Mouse (Mus musculus): ENCODE data around the gene Pdzd3. TPM values are rescaled to one million over a fixed set of nuclear protein-coding genes. Genes with fewer than 3 reads are reported as not detected.

Gene Pdzd3
- polyA plus RNA-seq, 1 experiment from 2014 or later: not detected

DNA sequence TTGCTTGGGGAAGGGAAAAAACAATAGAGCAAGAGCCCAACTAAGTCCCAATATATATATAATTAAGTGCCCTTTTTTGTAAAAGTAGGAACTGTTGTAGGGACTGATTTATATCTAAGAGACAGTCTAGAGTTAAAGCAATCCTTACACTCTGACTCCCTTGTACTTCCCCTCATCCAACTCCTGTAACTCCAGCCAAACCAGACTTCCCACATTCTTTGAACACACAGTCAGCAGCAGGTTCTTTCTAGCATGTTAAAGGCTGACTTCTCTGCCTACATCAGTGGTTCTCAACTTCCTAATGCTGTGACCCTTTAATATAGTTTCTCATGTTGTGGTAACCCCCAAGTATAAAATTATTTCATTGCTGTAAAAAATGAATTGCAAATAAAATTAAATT lies 51.7 kb downstream of the Pdzd3 start:
- H3K27me3 ChIP-seq (replicated peaks): no peaks in the 10 kb centered on the region
- no peaks in the 10 kb centered on the region for H3K9me3 ChIP-seq (replicated peaks)
- H3K36me3 ChIP-seq: peaks cover 34% of the 10 kb centered on the region
- H3K4me2 ChIP-seq: no peak overlapping the region
- H3K9ac ChIP-seq: no peak overlapping the region
- H3K4me1 ChIP-seq (replicated peaks): peaks cover 1% of the 10 kb centered on the region
- no peak overlapping the region for H3K27ac ChIP-seq (ENCODE audit: poor library complexity, severe bottlenecking)
- ATAC-seq (ENCODE audit: insufficient number of reproducible peaks, low FRiP score): no peak
- no peak overlapping the region for H3K4me3 ChIP-seq

DNA sequence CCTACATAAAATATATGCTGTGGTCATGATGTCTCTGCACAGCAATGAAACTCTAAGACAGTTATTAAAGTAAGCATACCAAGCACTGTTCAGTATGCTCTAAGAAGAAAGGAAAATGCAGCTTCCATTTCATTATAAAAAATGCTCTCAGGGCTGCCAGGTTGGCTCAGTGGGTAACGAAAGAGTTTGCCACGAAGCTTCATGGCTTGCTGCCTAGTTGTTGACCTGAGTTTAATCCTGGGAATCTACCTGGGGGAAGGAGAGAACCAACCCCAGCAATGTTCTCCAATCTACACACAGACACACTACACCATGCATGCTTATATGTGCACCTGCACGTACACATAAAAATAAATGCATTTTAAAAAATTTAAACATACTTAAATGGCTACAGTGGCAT lies 52.1 kb downstream of the Pdzd3 start:
- H3K4me2 ChIP-seq: no peak overlapping the region
- no peaks in the 10 kb centered on the region for H3K9me3 ChIP-seq (replicated peaks)
- H3K4me3 ChIP-seq: no peak overlapping the region
- H3K27ac ChIP-seq (ENCODE audit: poor library complexity, severe bottlenecking): no peak overlapping the region
- no peak overlapping the region for H3K9ac ChIP-seq
- no peak for ATAC-seq (ENCODE audit: insufficient number of reproducible peaks, low FRiP score)
- 92% methylated on average over 3 of the region's 3 CpGs for WGBS
- H3K36me3 ChIP-seq: peaks cover 34% of the 10 kb centered on the region
- peaks cover 6% of the 10 kb centered on the region for H3K4me1 ChIP-seq (replicated peaks)
- H3K27me3 ChIP-seq (replicated peaks): no peaks in the 10 kb centered on the region

Other genes starting within 250 kb of the Pdzd3 start
- gene Thy1, start 208.1 kb downstream of the Pdzd3 start, polyA plus RNA-seq (2016; fragmentation: Nextera tagmentation; extraction: Ambion mirVana): 1.1 and 1.5 TPM in 2 replicates
- gene Usp2, start 184.4 kb downstream of the Pdzd3 start, polyA plus RNA-seq (2016; fragmentation: Nextera tagmentation; extraction: Ambion mirVana): 51.7 and 62.5 TPM in 2 replicates
- gene Mfrp, start 149.7 kb downstream of the Pdzd3 start, polyA plus RNA-seq (2016; fragmentation: Nextera tagmentation; extraction: Ambion mirVana): not detected in 2 replicates
- gene C1qtnf5, start 144.2 kb downstream of the Pdzd3 start, polyA plus RNA-seq (2016; fragmentation: Nextera tagmentation; extraction: Ambion mirVana): 0.67 and 1.1 TPM in 2 replicates
- gene Gm49380, start 138.0 kb downstream of the Pdzd3 start, polyA plus RNA-seq (2016; fragmentation: Nextera tagmentation; extraction: Ambion mirVana): 0.20 TPM in 1 of 2 replicates, not detected in the other
- gene Rnf26, start 138.0 kb downstream of the Pdzd3 start, polyA plus RNA-seq (2016; fragmentation: Nextera tagmentation; extraction: Ambion mirVana): 48.4 and 51.3 TPM in 2 replicates
- 129 and 130 TPM in 2 replicates for gene Mcam, start 117.0 kb downstream of the Pdzd3 start, polyA plus RNA-seq (2016; fragmentation: Nextera tagmentation; extraction: Ambion mirVana)
- gene Cbl, start 17.4 kb downstream of the Pdzd3 start, polyA plus RNA-seq (2016; fragmentation: Nextera tagmentation; extraction: Ambion mirVana): 18.3 and 20.0 TPM in 2 replicates
- gene Ccdc153, start 10.8 kb downstream of the Pdzd3 start, polyA plus RNA-seq (2016; fragmentation: Nextera tagmentation; extraction: Ambion mirVana): not detected in 2 replicates
- 6.9 and 7.7 TPM in 2 replicates for gene Nlrx1, start 17.1 kb upstream of the Pdzd3 start, polyA plus RNA-seq (2016; fragmentation: Nextera tagmentation; extraction: Ambion mirVana)
- gene Abcg4, start 37.1 kb upstream of the Pdzd3 start, polyA plus RNA-seq (2016; fragmentation: Nextera tagmentation; extraction: Ambion mirVana): 4.3 and 4.6 TPM in 2 replicates
- gene Hinfp, start 54.2 kb upstream of the Pdzd3 start, polyA plus RNA-seq (2016; fragmentation: Nextera tagmentation; extraction: Ambion mirVana): 16.5 and 18.3 TPM in 2 replicates
- gene C2cd2l, start 68.8 kb upstream of the Pdzd3 start, polyA plus RNA-seq (2016; fragmentation: Nextera tagmentation; extraction: Ambion mirVana): 8.6 and 10.3 TPM in 2 replicates
- 29.7 and 31.4 TPM in 2 replicates for gene Dpagt1, start 74.5 kb upstream of the Pdzd3 start, polyA plus RNA-seq (2016; fragmentation: Nextera tagmentation; extraction: Ambion mirVana)
- 221 and 231 TPM in 2 replicates for gene H2afx, start 83.2 kb upstream of the Pdzd3 start, polyA plus RNA-seq (2016; fragmentation: Nextera tagmentation; extraction: Ambion mirVana)
- 158 and 176 TPM in 2 replicates for gene Hmbs, start 92.8 kb upstream of the Pdzd3 start, polyA plus RNA-seq (2016; fragmentation: Nextera tagmentation; extraction: Ambion mirVana)
- gene Vps11, start 110.2 kb upstream of the Pdzd3 start, polyA plus RNA-seq (2016; fragmentation: Nextera tagmentation; extraction: Ambion mirVana): 19.7 and 21.8 TPM in 2 replicates
- 21.5 and 23.6 TPM in 2 replicates for gene Hyou1, start 128.0 kb upstream of the Pdzd3 start, polyA plus RNA-seq (2016; fragmentation: Nextera tagmentation; extraction: Ambion mirVana)
- 28.1 and 33.0 TPM in 2 replicates for gene Slc37a4, start 145.4 kb upstream of the Pdzd3 start, polyA plus RNA-seq (2016; fragmentation: Nextera tagmentation; extraction: Ambion mirVana)
- gene Rps25, start 155.7 kb upstream of the Pdzd3 start, polyA plus RNA-seq (2016; fragmentation: Nextera tagmentation; extraction: Ambion mirVana): 1,234 and 1,239 TPM in 2 replicates
- 82.6 and 85.2 TPM in 2 replicates for gene Trappc4, start 156.1 kb upstream of the Pdzd3 start, polyA plus RNA-seq (2016; fragmentation: Nextera tagmentation; extraction: Ambion mirVana)
- gene Ccdc84, start 167.1 kb upstream of the Pdzd3 start, polyA plus RNA-seq (2016; fragmentation: Nextera tagmentation; extraction: Ambion mirVana): 19.1 and 21.6 TPM in 2 replicates
- gene Foxr1, start 189.7 kb upstream of the Pdzd3 start, polyA plus RNA-seq (2016; fragmentation: Nextera tagmentation; extraction: Ambion mirVana): not detected in 2 replicates
- 0.42 TPM in 1 of 2 replicates, not detected in the other for gene Upk2, start 203.5 kb upstream of the Pdzd3 start, polyA plus RNA-seq (2016; fragmentation: Nextera tagmentation; extraction: Ambion mirVana)
- gene Bcl9l, start 231.4 kb upstream of the Pdzd3 start, polyA plus RNA-seq (2016; fragmentation: Nextera tagmentation; extraction: Ambion mirVana): 11.3 and 12.3 TPM in 2 replicates